Mouse (Mus musculus) monocyte, adult 2 months (primary cell): ENCODE results near the gene Vmo1.
"Not testable (repeated sequence)": the region's sequence is repeated elsewhere in the genome, so short reads cannot be mapped to it uniquely, and the experiment has no call there.

ENCODE experiments used
- DNase-seq, 2 experiments: peaks; one replicate each; pipeline ENCODE4 v3.0.0; 2022; ENCODE audit warnings: low spot score in 2 of 2, low read depth in 1 of 2

Vmo1 gene

GRCm38 (mm10) chr11:70514288-70514687, at the start of gene Vmo1:
Gene Vmo1, minus strand, starts transcription at chr11:70514616.
- DNase-seq, result no peak

GRCm38 (mm10) chr11:70563470-70564275, 49.3 kb upstream of the Vmo1 start:
- DNase-seq, result no peak

DNA sequence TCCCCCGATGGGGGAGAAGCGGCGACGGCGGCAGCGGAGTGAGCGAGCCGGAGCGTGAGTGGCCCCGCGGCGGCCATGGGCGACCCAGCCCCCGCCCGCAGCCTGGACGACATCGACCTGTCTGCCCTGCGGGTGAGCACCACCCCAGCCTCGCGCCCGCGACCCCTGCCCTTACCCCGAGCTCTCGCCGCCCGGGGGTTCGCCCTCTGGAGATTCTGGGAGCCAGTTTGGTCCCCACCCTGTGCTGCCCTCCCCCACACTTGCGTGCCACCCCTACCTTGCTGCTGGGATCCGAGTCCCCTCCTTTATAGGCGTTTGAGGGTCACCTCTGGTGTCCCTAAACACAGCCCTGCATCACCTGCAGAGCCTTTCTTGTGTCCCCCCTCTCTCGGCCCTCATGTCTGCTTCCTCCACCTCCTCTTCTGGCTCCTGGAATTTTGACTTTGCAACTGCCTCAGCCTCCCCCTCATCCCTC, 48.6 kb upstream of the Vmo1 start:
- DNase-seq, result no peak

DNA sequence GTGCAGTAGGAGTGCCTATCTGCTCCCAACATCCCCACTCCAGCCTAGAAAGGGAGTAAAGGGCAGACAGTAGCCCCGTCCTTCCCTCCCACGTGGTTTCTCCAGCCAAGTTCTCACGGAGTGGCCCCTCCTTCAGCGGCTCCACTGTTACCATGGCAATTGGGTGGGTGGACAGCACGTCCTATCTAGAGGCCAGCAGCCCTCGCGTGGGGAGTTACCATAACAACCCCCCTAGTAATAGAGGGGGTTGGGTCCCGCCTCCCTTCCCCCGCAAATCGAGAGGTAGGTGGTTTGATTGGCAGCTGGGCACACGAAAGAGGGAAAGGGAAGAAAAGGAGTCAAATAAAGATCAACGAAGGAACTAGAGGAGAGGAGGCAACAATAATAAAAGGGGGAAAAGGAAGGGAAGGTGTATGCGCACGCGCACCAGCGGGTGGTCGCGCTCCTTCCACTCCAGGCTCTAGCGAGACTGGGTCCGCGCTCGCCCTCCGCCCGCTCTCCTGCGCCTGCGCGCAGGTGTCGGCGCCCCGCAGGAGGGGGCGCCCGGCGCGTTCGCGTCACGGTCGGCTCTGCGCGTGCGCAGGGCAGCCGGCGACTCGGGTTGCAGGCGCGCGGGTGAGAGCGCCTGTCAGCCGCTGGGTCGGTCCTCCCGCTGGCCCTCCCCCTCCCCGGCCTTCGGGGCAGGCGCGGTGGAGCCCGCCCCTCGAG, 48.0 kb upstream of the Vmo1 start, which contains the start of gene Mink1:
Gene Mink1, plus strand, starts transcription at position 595 of the 708 bp plus-strand sequence.
- peak in 1 of 2 experiments; percentile 51 for DNase-seq

DNA sequence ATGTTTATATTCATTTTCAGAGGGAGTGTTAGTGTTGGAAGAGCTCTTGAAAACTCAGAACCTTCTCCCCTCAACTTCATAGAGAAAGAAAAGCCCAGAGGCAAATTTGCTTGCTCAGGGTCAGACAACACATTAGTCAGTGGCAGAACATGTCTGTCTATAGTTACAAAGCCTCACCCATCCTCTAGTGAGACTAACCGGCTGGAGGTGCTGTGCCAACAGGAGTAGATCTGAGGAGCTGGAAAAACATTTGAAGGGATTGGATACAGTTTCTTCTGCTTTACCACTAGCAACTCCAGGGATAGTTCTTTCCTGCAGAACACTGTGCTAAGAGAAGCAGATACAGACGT, 47.5 kb upstream of the Vmo1 start:
- DNase-seq, result no peak

- no peak for DNase-seq
These were observed 43.1 kb upstream of the Vmo1 start for GRCm38 (mm10) chr11:70557545-70557944.

DNA sequence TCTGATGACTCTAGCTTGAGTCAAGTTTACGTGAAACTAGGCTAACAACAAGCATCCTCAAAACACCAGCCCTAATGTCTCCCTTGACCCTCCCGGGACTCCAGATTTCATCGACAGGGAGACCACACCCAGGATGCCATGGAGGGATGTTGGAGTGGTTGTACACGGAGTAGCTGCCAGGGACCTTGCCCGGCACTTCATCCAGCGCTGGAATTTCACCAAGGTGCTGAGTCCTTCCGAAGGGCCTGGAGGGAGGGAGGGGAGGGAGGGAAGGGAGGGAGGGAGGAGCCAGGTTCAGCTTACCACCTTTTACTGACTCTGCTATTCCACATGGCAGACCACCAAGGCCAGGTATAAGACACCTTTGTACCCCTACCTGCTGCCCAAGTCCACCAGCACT, 39.5 kb upstream of the Vmo1 start:
- no peak for DNase-seq

GRCm38 (mm10) chr11:70551526-70551925, 37.1 kb upstream of the Vmo1 start:
- DNase-seq, result no peak

- DNase-seq, result no peak
These were observed 30.1 kb upstream of the Vmo1 start for GRCm38 (mm10) chr11:70544496-70544895.

DNA sequence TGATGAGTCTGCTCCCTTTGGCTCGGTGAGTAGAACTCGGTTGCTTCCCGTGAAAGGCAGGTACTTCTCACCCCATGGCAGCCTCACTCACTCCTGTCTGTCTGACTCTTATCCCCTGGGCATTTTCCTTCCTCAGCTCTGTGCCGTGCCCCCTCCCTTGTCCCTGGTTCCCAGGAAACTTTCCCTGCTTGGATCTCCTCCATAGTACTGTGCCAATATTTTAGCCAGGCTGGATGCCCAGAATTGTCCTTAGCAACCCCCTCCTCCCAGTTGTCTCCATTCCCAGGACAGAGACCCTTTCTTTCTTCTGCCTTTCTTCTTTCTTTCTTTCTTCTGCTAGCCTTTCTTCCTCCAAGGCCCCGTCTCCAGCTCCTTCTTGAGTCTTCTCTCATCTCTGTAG, 27.0 kb upstream of the Vmo1 start:
- DNase-seq, result no peak

GRCm38 (mm10) chr11:70540928-70541327, 26.5 kb upstream of the Vmo1 start:
- DNase-seq, result no peak

DNA sequence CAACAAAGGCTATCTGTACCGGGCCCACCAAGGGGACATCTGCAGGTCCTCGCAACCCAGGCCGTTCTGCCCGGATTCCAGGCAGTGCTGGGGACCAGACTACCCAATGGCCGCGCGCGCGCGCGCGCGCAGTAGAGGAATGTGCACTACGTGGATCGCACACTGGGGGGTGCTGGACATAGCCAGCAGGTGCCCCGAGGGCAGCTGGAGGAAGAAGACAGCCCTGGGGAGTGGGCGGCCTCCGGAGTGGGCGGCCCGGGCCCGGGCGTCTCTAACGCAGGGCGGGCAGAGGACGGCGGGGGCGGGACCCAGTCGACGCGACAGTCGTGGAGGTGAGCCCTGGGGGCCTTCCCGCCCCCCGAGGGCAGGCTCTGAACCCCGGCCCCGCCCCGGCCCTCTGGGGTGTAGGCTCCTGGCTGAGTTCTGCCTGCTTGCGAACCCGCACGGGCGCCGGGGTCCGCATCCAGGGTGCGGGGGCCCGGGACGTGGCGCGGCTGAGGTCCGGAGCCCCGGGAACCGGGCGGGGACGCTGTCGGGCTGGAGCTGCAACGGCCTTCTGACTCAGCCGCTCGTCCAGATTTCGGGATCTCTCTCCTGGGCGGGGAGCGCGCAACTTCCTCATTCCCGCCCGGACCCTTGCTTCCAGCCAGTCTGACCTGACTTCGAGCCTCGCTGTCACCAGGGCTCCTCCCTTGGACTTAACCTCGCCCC, 25.6 kb upstream of the Vmo1 start, which contains the start of gene Pld2:
Gene Pld2, plus strand, starts transcription at position 188 of the 711 bp plus-strand sequence.
- DNase-seq, result peak; percentile 36 to 74

- DNase-seq, result no peak
These were observed 25.0 kb upstream of the Vmo1 start for GRCm38 (mm10) chr11:70539423-70539822.

GRCm38 (mm10) chr11:70532839-70533238, 18.4 kb upstream of the Vmo1 start, which contains the start of gene Gm40193:
Gene Gm40193, minus strand, starts transcription at chr11:70532939.
- no peak for DNase-seq

GRCm38 (mm10) chr11:70531065-70531464, 16.6 kb upstream of the Vmo1 start:
- not testable (repeated sequence) for DNase-seq

DNA sequence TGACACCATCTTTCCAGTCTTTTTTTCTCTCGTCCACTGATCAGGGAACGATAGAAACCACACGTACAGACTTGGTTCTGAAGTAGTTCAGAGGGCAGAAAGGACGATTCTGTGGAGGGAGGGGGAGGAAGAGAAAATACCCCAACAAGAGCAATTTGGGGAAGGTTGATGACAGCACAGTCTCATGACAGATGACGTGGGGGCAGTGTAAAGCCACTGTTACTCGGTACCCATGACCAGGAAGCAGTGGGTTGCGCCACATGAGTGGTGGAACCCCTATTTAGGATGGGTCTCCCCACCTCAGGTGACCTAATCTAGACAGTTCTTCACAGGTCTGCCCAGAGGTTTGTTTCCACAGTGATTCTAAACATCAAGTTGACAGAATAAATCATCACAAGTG, 14.2 kb upstream of the Vmo1 start:
- DNase-seq, result no peak

GRCm38 (mm10) chr11:70526211-70526610, 11.8 kb upstream of the Vmo1 start:
- no peak for DNase-seq

DNA sequence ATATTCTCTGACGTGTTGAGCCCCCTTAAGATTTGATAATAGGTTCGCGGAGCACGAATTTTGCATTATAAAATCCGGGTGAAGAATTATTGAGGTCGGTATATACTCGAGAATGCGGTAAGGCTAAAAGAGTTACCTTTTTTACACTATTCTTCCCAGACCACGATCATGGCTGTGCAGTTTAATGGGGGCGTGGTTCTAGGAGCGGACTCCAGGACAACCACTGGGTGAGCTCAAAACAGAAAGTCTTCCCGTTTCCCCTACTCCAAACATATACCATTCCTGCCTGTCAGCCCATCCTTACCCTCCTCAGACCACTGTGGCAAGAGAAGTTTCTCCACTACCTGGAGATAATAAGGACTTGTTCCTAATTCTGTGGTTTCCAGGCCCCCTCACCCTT, 11.3 kb upstream of the Vmo1 start:
- DNase-seq, result no peak

DNA sequence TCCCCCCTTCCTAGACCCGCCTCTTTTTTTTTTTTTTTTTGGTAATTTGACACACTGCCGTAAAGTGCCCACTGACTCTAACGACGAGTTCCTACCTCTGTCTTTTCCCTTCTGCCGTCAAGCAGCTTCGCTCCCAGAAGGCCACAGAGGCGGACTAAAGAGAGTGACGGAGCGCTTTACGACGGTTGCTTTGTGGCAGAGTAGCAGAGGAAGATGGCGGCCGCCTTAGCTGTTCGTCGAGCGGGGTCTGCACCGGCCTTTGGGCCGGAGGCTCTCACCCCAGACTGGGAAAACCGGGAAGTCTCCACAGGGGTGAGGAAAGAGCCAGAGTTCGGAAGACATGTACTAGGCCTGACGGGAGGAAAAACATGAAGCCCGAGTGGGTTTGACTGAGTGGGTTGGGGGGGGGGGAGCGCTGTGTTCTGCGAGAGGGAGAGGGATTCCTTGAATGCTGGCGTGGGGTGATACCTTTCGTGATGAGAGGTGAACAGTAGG, 10.8 kb upstream of the Vmo1 start, which contains the start of gene Psmb6:
Gene Psmb6, plus strand, starts transcription at position 184 of the 495 bp plus-strand sequence.
- peak; percentile 77 to 78 for DNase-seq

- DNase-seq, result no peak
These were observed 10.4 kb upstream of the Vmo1 start for GRCm38 (mm10) chr11:70524782-70525181.

GRCm38 (mm10) chr11:70523306-70523989, 9.0 kb upstream of the Vmo1 start:
- DNase-seq, result not testable (repeated sequence)
